Mouse (Mus musculus) heart, adult 10 weeks (tissue): Measurements from ENCODE around the gene Dhrs2. TPM values are rescaled to one million over a fixed set of nuclear protein-coding genes. Genes with fewer than 3 reads are reported as not detected.

Experiments used
- polyA plus RNA-seq: library from polyadenylated mRNA; stranded (reverse); fragments of 350-450 nt; fragmentation: Illumina TruSeq; extraction: RNeasy Lipid Tissue Mini Kit (QIAGEN cat#74804); gene quantifications from one replicate; pipeline ENCODE4 v1.2.3, GENCODE M21; 2014; ENCODE audit warnings: low read depth, low replicate concordance

Gene Dhrs2
- polyA plus RNA-seq = not detected

GRCm38 (mm10) chr14:55221707-55222106, at the start of gene Dhrs2:
Gene Dhrs2 (plus strand): TSS chr14:55222007.

Other genes starting within 250 kb of the Dhrs2 start
- gene Gm17428, start 245.1 kb upstream of the Dhrs2 start, polyA plus RNA-seq = not detected
- gene Myh7, start 227.4 kb upstream of the Dhrs2 start, polyA plus RNA-seq = 68.0 TPM
- gene Ngdn, start 206.6 kb upstream of the Dhrs2 start, polyA plus RNA-seq = 34.7 TPM
- gene Zfhx2, start 129.7 kb upstream of the Dhrs2 start, polyA plus RNA-seq = 2.3 TPM
- 17.0 TPM for gene Thtpa, start 127.2 kb upstream of the Dhrs2 start, polyA plus RNA-seq
- 8.4 TPM for gene Ap1g2, start 115.4 kb upstream of the Dhrs2 start, polyA plus RNA-seq
- gene Jph4, start 105.1 kb upstream of the Dhrs2 start, polyA plus RNA-seq = 0.16 TPM